Comparison of ENCODE assay signal across 12 mouse cellular contexts in the genomic region with DNA sequence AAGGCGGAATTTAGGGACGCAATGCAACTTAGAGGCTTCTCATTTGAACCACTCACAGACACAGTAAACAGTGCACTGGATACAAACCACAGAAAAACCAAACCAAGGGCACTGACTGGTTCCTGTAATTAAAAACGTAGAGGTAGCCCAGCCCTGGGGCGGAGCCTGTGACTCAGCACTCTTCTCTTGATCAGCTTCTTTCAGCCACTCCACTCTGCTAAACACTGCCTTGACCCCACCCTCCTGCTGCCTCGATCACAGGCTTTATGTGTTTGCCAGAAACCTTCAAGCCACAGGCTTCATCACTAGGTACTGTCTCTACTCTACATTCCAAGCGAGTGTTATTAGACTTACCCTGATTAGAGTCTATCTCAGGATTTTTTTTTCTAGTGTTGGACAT. TPM values are rescaled to one million over a fixed set of nuclear protein-coding genes. Genes with fewer than 3 reads are reported as not detected.
DNase-seq lines count a peak whose midpoint lies in the region.
"Had no signal": no experiment of that assay in that cellular context is flagged by ENCODE, and none has a peak within 500 bp of the region (broad histone marks: within the 10 kb centered on the region; RNA-seq: fewer than 3 reads in every experiment).

No protein-coding gene starts in this region.

- H3K4me1 ChIP-seq in heart, embryonic 10.5 days: peaks cover 21% of the 10 kb centered on the region
- H3K4me1 ChIP-seq: hindbrain, embryonic 15.5 days had no signal

- 39% methylated on average over 6 of the region's 6 CpGs for WGBS in heart, embryonic 10.5 days

- no peak overlapping the region for H3K4me3 ChIP-seq in heart, embryonic 10.5 days
- H3K4me3 ChIP-seq: forebrain, embryonic 13.5 days; hindbrain, embryonic 15.5 days had no signal

- intact Hi-C loops in heart, postnatal 36 days (cut with DNase I): no loop called here

- H3K36me3 ChIP-seq in heart, embryonic 10.5 days: no peaks in the 10 kb centered on the region
- H3K36me3 ChIP-seq: hindbrain, embryonic 15.5 days had no signal

- no peaks in the 10 kb centered on the region for H3K9me3 ChIP-seq in heart, embryonic 10.5 days
- H3K9me3 ChIP-seq: forebrain, embryonic 13.5 days; hindbrain, embryonic 15.5 days had no signal

- peak; percentile 77 for DNase-seq in 416B (ENCODE audit: low read depth)
- peak; percentile 21 for DNase-seq in MN1 (ENCODE audit: low spot score)
- DNase-seq in induced T-regulatory cell, adult 2 months (ENCODE audit: low read depth): peak; percentile 50
- peak; percentile 83 for DNase-seq in lung, postnatal 36 days
- no peak for DNase-seq in cerebellum, postnatal 25 days
- DNase-seq in kidney, adult 9 months: no peak
- DNase-seq in heart, embryonic 10.5 days (ENCODE audit: low spot score): no peak
- DNase-seq in heart, postnatal 36 days: no peak

- H3K27me3 ChIP-seq in heart, embryonic 10.5 days (ENCODE audit: insufficient read depth, poor library complexity, severe bottlenecking): no peaks in the 10 kb centered on the region
- H3K27me3 ChIP-seq: forebrain, embryonic 13.5 days; hindbrain, embryonic 15.5 days had no signal

- H3K27ac ChIP-seq in heart, embryonic 10.5 days: no peak overlapping the region
- H3K27ac ChIP-seq: forebrain, embryonic 13.5 days; hindbrain, embryonic 15.5 days had no signal

RNA-seq across cellular contexts. Expression of a gene that starts 37.3 kb away (rescaled TPM):
- polyA plus RNA-seq in heart, embryonic 10.5 days (2016; fragmentation: Nextera tagmentation; extraction: Ambion mirVana): not detected in 2 replicates
- total RNA-seq in heart, postnatal 36 days (2021): not detected
- total RNA-seq: liver, adult 2 months had no signal
- polyA plus RNA-seq: brain, embryonic 14.5 days; forebrain, embryonic 13.5 days; hindbrain, embryonic 15.5 days; liver, adult 2 months had no signal

RNA-seq across cellular contexts. Expression of a gene that starts 43.6 kb away (rescaled TPM):
- polyA plus RNA-seq in heart, embryonic 10.5 days (2016; fragmentation: Nextera tagmentation; extraction: Ambion mirVana): 33.0 and 39.6 TPM in 2 replicates
- total RNA-seq in heart, postnatal 36 days (2021): 10 to 100 TPM; 34.9 to 37.6 TPM

Comparison
In these comparisons a context has a peak if more than half of its experiments do, and no peak if none do; other contexts are left out.
1. DNase-seq: peak in 416B (single experiment), MN1 (single experiment), induced T-regulatory cell, adult 2 months (single experiment) and lung, postnatal 36 days (single experiment); none in cerebellum, postnatal 25 days (0 of 2), kidney, adult 9 months (single experiment), heart, embryonic 10.5 days (single experiment) and heart, postnatal 36 days (0 of 2).